Mouse (Mus musculus): Measurements from ENCODE around the gene Wnt1. TPM values are rescaled to one million over a fixed set of nuclear protein-coding genes. Genes with fewer than 3 reads are reported as not detected.

Wnt1 gene
- polyA plus RNA-seq, 1 experiment from 2014 or later, result not detected

GRCm38 (mm10) chr15:98775533-98775932 lies 14.1 kb upstream of the Wnt1 start:
- H3K9me3 ChIP-seq (ENCODE audit: control insufficient read depth, low read length), result no peaks in the 10 kb centered on the region
- WGBS, result 9% methylated on average over 5 of the region's 5 CpGs
- no peaks in the 10 kb centered on the region for H3K36me3 ChIP-seq (ENCODE audit: control insufficient read depth, insufficient read depth, low read length)
- H3K9ac ChIP-seq (ENCODE audit: low read depth, low read length), result no peak overlapping the region
- no peak overlapping the region for H3K4me3 ChIP-seq (ENCODE audit: low read depth, low read length)
- ATAC-seq (replicated peaks; ENCODE audit: low FRiP score), result no peak
- H3K27me3 ChIP-seq (replicated peaks; ENCODE audit: control insufficient read depth, insufficient read depth, low read length), result peaks cover 99% of the 10 kb centered on the region
- no peak overlapping the region for H3K4me2 ChIP-seq
- no peak for DNase-seq (ENCODE audit: low spot score)
- H3K27ac ChIP-seq (ENCODE audit: low read depth, low read length), result no peak overlapping the region
- H3K4me1 ChIP-seq (replicated peaks; ENCODE audit: control insufficient read depth, insufficient read depth, low read length), result peaks cover 28% of the 10 kb centered on the region

GRCm38 (mm10) chr15:98776280-98777004 lies 13.2 kb upstream of the Wnt1 start:
- Histone ChIP-seq H3K4me2 (peak overlapping the region; percentile 51), H3K27me3 (replicated peaks; ENCODE audit: control insufficient read depth, insufficient read depth, low read length) (peaks cover 98% of the 10 kb centered on the region), H3K4me3 (ENCODE audit: low read depth, low read length) (peak overlapping the region; percentile 23), H3K9me3 (ENCODE audit: control insufficient read depth, low read length) (no peaks in the 10 kb centered on the region), H3K4me1 (replicated peaks; ENCODE audit: control insufficient read depth, insufficient read depth, low read length) (peaks cover 28% of the 10 kb centered on the region), H3K36me3 (ENCODE audit: control insufficient read depth, insufficient read depth, low read length) (no peaks in the 10 kb centered on the region), H3K9ac (ENCODE audit: low read depth, low read length) (no peak overlapping the region), H3K27ac (ENCODE audit: low read depth, low read length) (no peak overlapping the region)
- WGBS, result 3% methylated on average over 62 of the region's 62 CpGs
- ATAC-seq (replicated peaks; ENCODE audit: low FRiP score), result no peak
- DNase-seq (ENCODE audit: low spot score), result no peak

- Histone ChIP-seq H3K9ac (ENCODE audit: low read depth, low read length) (no peak overlapping the region), H3K27ac (ENCODE audit: low read depth, low read length) (no peak overlapping the region), H3K36me3 (ENCODE audit: control insufficient read depth, insufficient read depth, low read length) (no peaks in the 10 kb centered on the region), H3K27me3 (replicated peaks; ENCODE audit: control insufficient read depth, insufficient read depth, low read length) (peaks cover 96% of the 10 kb centered on the region), H3K4me3 (ENCODE audit: low read depth, low read length) (no peak overlapping the region), H3K4me1 (replicated peaks; ENCODE audit: control insufficient read depth, insufficient read depth, low read length) (peaks cover 23% of the 10 kb centered on the region), H3K9me3 (ENCODE audit: control insufficient read depth, low read length) (no peaks in the 10 kb centered on the region), H3K4me2 (no peak overlapping the region)
- DNase-seq (ENCODE audit: low spot score), result no peak
- no peak for ATAC-seq (replicated peaks; ENCODE audit: low FRiP score)
- 2% methylated on average over 19 of the region's 19 CpGs for WGBS
Measured at GRCm38 (mm10) chr15:98777005-98777616, 12.5 kb upstream of the Wnt1 start.

- DNase-seq (ENCODE audit: low spot score) (no peak), ATAC-seq (replicated peaks; ENCODE audit: low FRiP score) (no peak)
- 1% methylated on average over 29 of the region's 33 CpGs for WGBS
- Histone ChIP-seq H3K4me3 (ENCODE audit: low read depth, low read length) (peak within 1 kb of the TSS; percentile 10), H3K9me3 (ENCODE audit: control insufficient read depth, low read length) (no peaks in the 10 kb centered on the region), H3K9ac (ENCODE audit: low read depth, low read length) (no peak within 1 kb of the TSS), H3K36me3 (ENCODE audit: control insufficient read depth, insufficient read depth, low read length) (no peaks in the 10 kb centered on the region), H3K4me1 (replicated peaks; ENCODE audit: control insufficient read depth, insufficient read depth, low read length) (peaks cover 17% of the 10 kb centered on the region), H3K27me3 (replicated peaks; ENCODE audit: control insufficient read depth, insufficient read depth, low read length) (peaks cover 94% of the 10 kb centered on the region), H3K27ac (ENCODE audit: low read depth, low read length) (no peak within 1 kb of the TSS), H3K4me2 (peak within 1 kb of the TSS; percentile 43)
Measured at GRCm38 (mm10) chr15:98777762-98778161, 11.9 kb upstream of the Wnt1 start, which contains the start of gene Wnt10b. Wnt10b (minus strand) TSS chr15:98778150.

- Histone ChIP-seq H3K27me3 (replicated peaks; ENCODE audit: control insufficient read depth, insufficient read depth, low read length) (peaks cover 89% of the 10 kb centered on the region), H3K36me3 (ENCODE audit: control insufficient read depth, insufficient read depth, low read length) (no peaks in the 10 kb centered on the region), H3K4me3 (ENCODE audit: low read depth, low read length) (peak overlapping the region; percentile 10), H3K9me3 (ENCODE audit: control insufficient read depth, low read length) (no peaks in the 10 kb centered on the region), H3K4me2 (peak overlapping the region; percentile 43), H3K4me1 (replicated peaks; ENCODE audit: control insufficient read depth, insufficient read depth, low read length) (peaks cover 15% of the 10 kb centered on the region), H3K27ac (ENCODE audit: low read depth, low read length) (no peak overlapping the region), H3K9ac (ENCODE audit: low read depth, low read length) (no peak overlapping the region)
- no peak for ATAC-seq (replicated peaks; ENCODE audit: low FRiP score)
- WGBS, result 1% methylated on average over 25 of the region's 25 CpGs
- DNase-seq (ENCODE audit: low spot score), result no peak
Measured at GRCm38 (mm10) chr15:98778191-98778770, 11.4 kb upstream of the Wnt1 start.

GRCm38 (mm10) chr15:98778806-98779205 lies 10.9 kb upstream of the Wnt1 start:
- Histone ChIP-seq H3K36me3 (ENCODE audit: control insufficient read depth, insufficient read depth, low read length) (no peaks in the 10 kb centered on the region), H3K4me3 (ENCODE audit: low read depth, low read length) (no peak overlapping the region), H3K27ac (ENCODE audit: low read depth, low read length) (no peak overlapping the region), H3K9me3 (ENCODE audit: control insufficient read depth, low read length) (no peaks in the 10 kb centered on the region), H3K4me2 (no peak overlapping the region), H3K9ac (ENCODE audit: low read depth, low read length) (no peak overlapping the region), H3K4me1 (replicated peaks; ENCODE audit: control insufficient read depth, insufficient read depth, low read length) (peaks cover 13% of the 10 kb centered on the region), H3K27me3 (replicated peaks; ENCODE audit: control insufficient read depth, insufficient read depth, low read length) (peaks cover 84% of the 10 kb centered on the region)
- WGBS, result 1% methylated on average over 7 of the region's 11 CpGs
- ATAC-seq (replicated peaks; ENCODE audit: low FRiP score), result no peak
- no peak for DNase-seq (ENCODE audit: low spot score)

- Histone ChIP-seq H3K9ac (ENCODE audit: low read depth, low read length) (no peak overlapping the region), H3K4me2 (no peak overlapping the region)
- WGBS, result 3% methylated on average over 8 of the region's 8 CpGs
Measured at GRCm38 (mm10) chr15:98780075-98780474, 9.6 kb upstream of the Wnt1 start.

GRCm38 (mm10) chr15:98780573-98780972 lies 9.1 kb upstream of the Wnt1 start:
- Histone ChIP-seq H3K36me3 (ENCODE audit: control insufficient read depth, insufficient read depth, low read length) (no peaks in the 10 kb centered on the region), H3K9me3 (ENCODE audit: control insufficient read depth, low read length) (no peaks in the 10 kb centered on the region), H3K4me3 (ENCODE audit: low read depth, low read length) (no peak overlapping the region), H3K4me1 (replicated peaks; ENCODE audit: control insufficient read depth, insufficient read depth, low read length) (peaks cover 10% of the 10 kb centered on the region), H3K4me2 (no peak overlapping the region), H3K27me3 (replicated peaks; ENCODE audit: control insufficient read depth, insufficient read depth, low read length) (peaks cover 78% of the 10 kb centered on the region), H3K27ac (ENCODE audit: low read depth, low read length) (no peak overlapping the region), H3K9ac (ENCODE audit: low read depth, low read length) (no peak overlapping the region)
- DNase-seq (ENCODE audit: low spot score) (no peak), ATAC-seq (replicated peaks; ENCODE audit: low FRiP score) (no peak)
- 7% methylated on average over 13 of the region's 13 CpGs for WGBS

More at GRCm38 (mm10) chr15:98780075-98780474, 9.6 kb upstream of the Wnt1 start:
- no peak for ATAC-seq (replicated peaks; ENCODE audit: low FRiP score)
- Histone ChIP-seq H3K4me3 (ENCODE audit: low read depth, low read length) (no peak overlapping the region), H3K27me3 (replicated peaks; ENCODE audit: control insufficient read depth, insufficient read depth, low read length) (peaks cover 78% of the 10 kb centered on the region), H3K36me3 (ENCODE audit: control insufficient read depth, insufficient read depth, low read length) (no peaks in the 10 kb centered on the region), H3K27ac (ENCODE audit: low read depth, low read length) (no peak overlapping the region), H3K4me1 (replicated peaks; ENCODE audit: control insufficient read depth, insufficient read depth, low read length) (peaks cover 10% of the 10 kb centered on the region), H3K9me3 (ENCODE audit: control insufficient read depth, low read length) (no peaks in the 10 kb centered on the region)
- DNase-seq (ENCODE audit: low spot score), result no peak

Measured in liver, embryonic 11.5 days (tissue).